Mouse (Mus musculus) cerebellum, adult 9-10 months (tissue): ENCODE measurements at regions not wholly inside any gene's neighbourhood (a gene's known extent, or its start where the extent isn't known, plus 50 kb on each side); places are given as distances from the start of the nearest gene placed in this dataset.

ENCODE experiments used
- DNase-seq: peaks from one replicate; pipeline ENCODE4 v3.0.0; 2022

GRCm38 (mm10) chr14:68783216-68783615, 510.9 kb downstream of the Synb start:
- DNase-seq, result no peak

GRCm38 (mm10) chr14:68770411-68770810, 523.7 kb downstream of the Synb start:
- no peak for DNase-seq

- DNase-seq, result peak; percentile 95
Measured at GRCm38 (mm10) chr14:68762916-68763315, 531.2 kb downstream of the Synb start.

GRCm38 (mm10) chr14:68744661-68745060, 549.4 kb downstream of the Synb start:
- no peak for DNase-seq

GRCm38 (mm10) chr14:68738474-68738873, 555.6 kb downstream of the Synb start:
- DNase-seq, result no peak

GRCm38 (mm10) chr14:68735756-68736155, 558.3 kb downstream of the Synb start:
- peak; percentile 84 for DNase-seq

- DNase-seq, result no peak
Measured at GRCm38 (mm10) chr14:68721156-68721555, 572.9 kb downstream of the Synb start.

- no peak for DNase-seq
Measured at GRCm38 (mm10) chr14:68719429-68720160, 574.5 kb downstream of the Synb start.

- no peak for DNase-seq
Measured at GRCm38 (mm10) chr14:68718846-68719245, 575.3 kb downstream of the Synb start.
